Mouse (Mus musculus) liver, embryonic 14.5 days (tissue): ENCODE measurements around the gene Erlin1.

ENCODE experiments used
- CTCF ChIP-seq: IDR thresholded peaks from 2 replicates; pipeline ENCODE4 v1.5.1; 2016; ENCODE audit warnings: antibody characterized with exemption, low read depth, control low read depth
- EP300 ChIP-seq: IDR thresholded peaks from 2 replicates; pipeline ENCODE4 v1.6.1; 2016; ENCODE audit warnings: antibody characterized with exemption, low read depth

GRCm38 (mm10) chr19:44068232-44068631 is 1.4 kb downstream of the Erlin1 start:
- no peak for TF ChIP-seq CTCF
- no peak for TF ChIP-seq EP300
